Mouse (Mus musculus): ENCODE results near the gene 4930426L09Rik. TPM values are rescaled to one million over a fixed set of nuclear protein-coding genes. Genes with fewer than 3 reads are reported as not detected.

Gene 4930426L09Rik
- polyA plus RNA-seq, 1 experiment from 2014 or later: 0.27 TPM

DNA sequence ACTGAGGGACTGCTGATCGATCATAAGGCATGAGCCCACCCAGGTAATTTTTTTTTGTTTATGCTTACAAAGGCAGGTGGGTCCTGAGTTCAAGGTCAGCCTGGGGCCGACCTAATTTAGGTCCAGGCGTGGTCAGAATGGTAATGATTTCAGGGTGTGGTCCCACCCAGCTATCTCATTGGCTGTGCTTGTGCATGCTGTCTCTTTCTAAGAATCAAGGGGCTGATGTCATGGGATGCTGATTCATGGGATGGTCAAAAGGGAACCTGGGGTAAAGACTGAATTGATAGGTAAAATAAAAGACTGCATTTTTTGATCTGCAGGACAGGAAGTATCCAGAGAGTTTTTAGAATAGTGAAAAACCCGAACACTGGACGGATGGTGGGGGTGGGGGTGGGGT is 31.6 kb upstream of the 4930426L09Rik start:
- WGBS: 86% methylated on average over 5 of the region's 5 CpGs
- H3K36me3 ChIP-seq (ENCODE audit: control insufficient read depth, insufficient read depth): no peaks in the 10 kb centered on the region
- H3K4me3 ChIP-seq (ENCODE audit: low read depth, low read length): no peak overlapping the region
- no peak overlapping the region for H3K4me2 ChIP-seq (replicated peaks; ENCODE audit: low read depth)
- H3K27ac ChIP-seq (ENCODE audit: low read depth, low read length): no peak overlapping the region
- no peaks in the 10 kb centered on the region for H3K4me1 ChIP-seq (replicated peaks; ENCODE audit: control insufficient read depth, insufficient read depth, low read length)
- no peak for ATAC-seq
- TF ChIP-seq CTCF (IDR thresholded peaks at IDR 0.05; ENCODE audit: low read depth): no peak
- no peaks in the 10 kb centered on the region for H3K27me3 ChIP-seq (replicated peaks; ENCODE audit: control insufficient read depth, insufficient read depth, low read length)
- H3K9me3 ChIP-seq (ENCODE audit: control insufficient read depth): no peaks in the 10 kb centered on the region
- H3K9ac ChIP-seq (ENCODE audit: low read depth, low read length): no peak overlapping the region

DNA sequence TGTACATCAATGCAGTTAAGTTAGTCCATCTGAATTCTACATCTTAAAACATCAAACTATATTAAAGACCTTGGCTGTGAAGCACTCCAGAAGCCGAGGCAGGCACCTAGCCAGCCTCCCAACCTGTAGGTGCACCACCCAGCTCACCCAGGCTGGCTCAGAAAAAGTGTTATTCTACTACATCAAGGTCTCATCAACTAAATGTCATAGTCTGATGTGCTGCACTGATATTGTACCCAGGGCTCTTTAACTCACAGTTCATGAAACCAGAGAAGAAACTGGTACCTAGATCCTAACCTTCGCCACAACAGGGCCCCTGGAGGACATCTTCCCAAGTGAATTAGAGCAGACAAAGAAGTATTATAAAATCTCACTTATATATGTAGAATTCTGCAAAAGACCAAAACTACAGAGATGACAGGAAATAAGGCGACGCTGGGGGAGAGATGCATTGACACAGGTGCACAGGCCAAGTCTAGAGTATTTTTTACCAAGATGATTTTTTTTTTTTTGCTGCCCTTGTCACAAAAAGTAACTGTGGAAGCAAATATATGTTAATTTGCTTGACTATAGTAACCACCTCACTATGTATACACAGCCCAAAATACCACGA is 30.6 kb upstream of the 4930426L09Rik start:
- Histone ChIP-seq H3K4me3 (ENCODE audit: low read depth, low read length) (no peak overlapping the region), H3K27me3 (replicated peaks; ENCODE audit: control insufficient read depth, insufficient read depth, low read length) (no peaks in the 10 kb centered on the region), H3K36me3 (ENCODE audit: control insufficient read depth, insufficient read depth) (no peaks in the 10 kb centered on the region), H3K9me3 (ENCODE audit: control insufficient read depth) (no peaks in the 10 kb centered on the region), H3K4me1 (replicated peaks; ENCODE audit: control insufficient read depth, insufficient read depth, low read length) (no peaks in the 10 kb centered on the region), H3K4me2 (replicated peaks; ENCODE audit: low read depth) (no peak overlapping the region), H3K27ac (ENCODE audit: low read depth, low read length) (no peak overlapping the region), H3K9ac (ENCODE audit: low read depth, low read length) (no peak overlapping the region)
- no peak for TF ChIP-seq CTCF (IDR thresholded peaks at IDR 0.05; ENCODE audit: low read depth)
- no peak for ATAC-seq
- WGBS: 86% methylated on average over 5 of the region's 5 CpGs

DNA sequence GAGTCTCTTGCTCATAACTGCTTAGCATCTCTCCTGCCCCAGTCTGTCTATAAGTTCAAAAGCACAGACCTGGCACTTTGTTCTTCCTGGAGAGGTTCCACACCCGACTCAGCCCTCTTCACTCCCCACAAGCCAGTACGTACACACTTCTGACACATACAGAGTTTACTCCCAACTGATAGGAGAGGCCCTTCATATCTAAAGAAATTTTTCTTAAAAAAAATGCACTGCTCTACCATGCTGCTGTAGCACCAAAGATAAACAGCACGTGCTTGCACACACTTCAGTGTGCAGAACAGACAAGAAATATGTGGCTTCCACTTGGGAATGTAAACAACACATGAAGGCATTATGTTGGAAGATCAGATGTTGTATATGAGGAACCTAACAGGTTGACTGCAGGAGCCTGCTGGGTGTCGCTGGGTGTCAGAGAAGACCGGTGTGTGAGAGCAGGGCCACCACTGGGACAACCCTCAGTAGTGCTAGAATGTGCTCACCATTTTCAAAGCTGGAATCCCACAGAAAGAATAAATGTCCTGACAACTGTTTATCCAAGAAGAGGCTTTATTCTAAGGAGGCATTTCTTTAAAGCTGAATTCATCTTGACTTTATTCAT is 29.0 kb upstream of the 4930426L09Rik start:
- H3K27me3 ChIP-seq (replicated peaks; ENCODE audit: control insufficient read depth, insufficient read depth, low read length): no peaks in the 10 kb centered on the region
- H3K36me3 ChIP-seq (ENCODE audit: control insufficient read depth, insufficient read depth): no peaks in the 10 kb centered on the region
- H3K4me2 ChIP-seq (replicated peaks; ENCODE audit: low read depth): no peak overlapping the region
- H3K4me1 ChIP-seq (replicated peaks; ENCODE audit: control insufficient read depth, insufficient read depth, low read length): no peaks in the 10 kb centered on the region
- H3K27ac ChIP-seq (ENCODE audit: low read depth, low read length): no peak overlapping the region
- peaks cover 4% of the 10 kb centered on the region; the same call in 1 of the 2 replicates for H3K9me3 ChIP-seq (ENCODE audit: control insufficient read depth)
- H3K4me3 ChIP-seq (ENCODE audit: low read depth, low read length): no peak overlapping the region
- 43% methylated on average over 5 of the region's 5 CpGs for WGBS
- no peak overlapping the region for H3K9ac ChIP-seq (ENCODE audit: low read depth, low read length)
- TF ChIP-seq CTCF (IDR thresholded peaks at IDR 0.05; ENCODE audit: low read depth): no peak
- no peak for ATAC-seq

DNA sequence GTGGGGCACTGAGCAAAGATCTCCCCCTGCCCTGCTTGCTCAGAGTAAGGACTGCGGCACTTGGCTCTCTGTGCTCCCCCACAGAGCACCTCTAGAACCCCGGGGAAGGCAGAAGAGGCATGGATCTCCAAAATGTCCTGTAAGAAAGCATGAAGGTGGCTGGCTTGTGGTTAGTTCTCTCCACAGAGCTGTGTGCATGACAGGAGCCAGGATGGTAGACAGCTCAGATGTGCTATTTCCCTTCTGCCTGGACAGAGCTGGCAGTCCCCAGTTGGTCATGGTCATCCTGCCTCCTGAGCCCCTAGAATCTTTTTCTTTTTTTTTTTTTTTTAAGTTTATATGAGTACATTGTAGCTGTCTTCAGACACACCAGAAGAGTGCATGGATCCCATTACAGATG is 27.7 kb upstream of the 4930426L09Rik start:
- 70% methylated on average over 2 of the region's 2 CpGs for WGBS
- H3K4me2 ChIP-seq (replicated peaks; ENCODE audit: low read depth): no peak overlapping the region

DNA sequence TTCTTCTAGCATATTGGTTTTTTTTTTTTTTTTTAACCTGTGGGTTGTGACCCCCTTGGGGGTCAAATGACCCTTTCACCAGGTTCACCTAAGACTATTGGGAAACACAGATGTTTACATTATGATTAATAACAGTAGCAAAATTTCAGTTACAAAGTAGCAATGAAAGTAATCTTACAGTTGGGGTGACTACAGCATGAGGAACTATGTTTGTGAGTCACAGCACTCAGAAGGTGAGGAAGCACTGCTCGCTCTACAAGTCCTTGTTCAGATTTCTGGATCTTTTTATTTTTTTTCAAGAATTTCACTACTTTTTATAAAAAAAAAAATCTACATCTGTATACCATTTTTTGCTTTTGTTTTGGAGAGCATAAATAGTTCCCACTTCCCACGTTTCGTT is 26.6 kb upstream of the 4930426L09Rik start:
- Histone ChIP-seq H3K36me3 (ENCODE audit: control insufficient read depth, insufficient read depth) (no peaks in the 10 kb centered on the region), H3K27ac (ENCODE audit: low read depth, low read length) (no peak overlapping the region), H3K9me3 (ENCODE audit: control insufficient read depth) (peaks cover 4% of the 10 kb centered on the region; the same call in 1 of the 2 replicates), H3K9ac (ENCODE audit: low read depth, low read length) (no peak overlapping the region), H3K4me2 (replicated peaks; ENCODE audit: low read depth) (no peak overlapping the region), H3K27me3 (replicated peaks; ENCODE audit: control insufficient read depth, insufficient read depth, low read length) (no peaks in the 10 kb centered on the region), H3K4me1 (replicated peaks; ENCODE audit: control insufficient read depth, insufficient read depth, low read length) (no peaks in the 10 kb centered on the region), H3K4me3 (ENCODE audit: low read depth, low read length) (no peak overlapping the region)
- no peak for ATAC-seq
- WGBS: 73% methylated on average over 3 of the region's 3 CpGs
- no peak for TF ChIP-seq CTCF (IDR thresholded peaks at IDR 0.05; ENCODE audit: low read depth)

More for the DNA sequence above, 27.7 kb upstream of the 4930426L09Rik start:
- Histone ChIP-seq H3K27me3 (replicated peaks; ENCODE audit: control insufficient read depth, insufficient read depth, low read length) (no peaks in the 10 kb centered on the region), H3K4me3 (ENCODE audit: low read depth, low read length) (no peak overlapping the region), H3K4me1 (replicated peaks; ENCODE audit: control insufficient read depth, insufficient read depth, low read length) (no peaks in the 10 kb centered on the region), H3K36me3 (ENCODE audit: control insufficient read depth, insufficient read depth) (no peaks in the 10 kb centered on the region), H3K9me3 (ENCODE audit: control insufficient read depth) (peaks cover 4% of the 10 kb centered on the region; the same call in 1 of the 2 replicates), H3K9ac (ENCODE audit: low read depth, low read length) (no peak overlapping the region), H3K27ac (ENCODE audit: low read depth, low read length) (no peak overlapping the region)
- no peak for ATAC-seq
- TF ChIP-seq CTCF (IDR thresholded peaks at IDR 0.05; ENCODE audit: low read depth): no peak

DNA sequence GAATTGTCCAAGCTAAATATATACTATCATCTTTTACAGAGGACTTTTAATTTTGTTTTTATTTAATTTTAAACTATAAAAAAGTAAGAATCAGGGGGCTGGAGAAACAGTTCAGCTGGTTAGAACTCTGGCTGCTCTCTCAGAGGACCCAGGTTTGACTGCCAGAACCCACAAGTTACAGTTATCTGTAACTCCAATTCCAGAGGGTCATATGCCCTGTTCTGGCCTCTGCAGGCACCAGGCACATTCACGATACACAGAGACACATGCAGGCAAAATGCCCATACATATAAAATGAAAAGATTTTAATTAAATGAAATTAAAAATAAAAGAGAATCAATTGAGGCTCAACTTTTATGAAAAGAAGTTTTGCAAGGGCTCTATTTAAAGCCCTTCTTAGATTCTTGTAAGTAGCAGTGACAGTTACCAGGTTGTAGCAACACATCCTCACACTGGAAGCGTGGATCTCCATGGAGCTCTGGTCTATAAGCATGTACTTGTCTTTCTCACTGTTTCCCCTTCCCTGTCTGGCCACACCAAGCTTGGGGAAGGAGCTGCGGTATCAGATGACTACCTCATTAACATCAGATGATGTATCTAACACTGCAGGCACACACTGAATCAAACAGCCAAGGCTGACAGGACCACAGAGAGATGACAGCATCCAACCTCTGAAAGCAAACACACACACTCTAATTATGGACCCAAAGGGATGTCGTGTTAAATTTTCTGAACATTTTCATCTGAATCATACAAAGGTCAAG is 23.1 kb upstream of the 4930426L09Rik start:
- Histone ChIP-seq H3K4me1 (replicated peaks; ENCODE audit: control insufficient read depth, insufficient read depth, low read length) (no peaks in the 10 kb centered on the region), H3K9ac (ENCODE audit: low read depth, low read length) (no peak overlapping the region), H3K27ac (ENCODE audit: low read depth, low read length) (no peak overlapping the region), H3K9me3 (ENCODE audit: control insufficient read depth) (peaks cover 4% of the 10 kb centered on the region; the same call in 1 of the 2 replicates), H3K27me3 (replicated peaks; ENCODE audit: control insufficient read depth, insufficient read depth, low read length) (no peaks in the 10 kb centered on the region), H3K36me3 (ENCODE audit: control insufficient read depth, insufficient read depth) (no peaks in the 10 kb centered on the region), H3K4me2 (replicated peaks; ENCODE audit: low read depth) (no peak overlapping the region), H3K4me3 (ENCODE audit: low read depth, low read length) (no peak overlapping the region)
- ATAC-seq: no peak
- WGBS: 68% methylated on average over 4 of the region's 4 CpGs
- TF ChIP-seq CTCF (IDR thresholded peaks at IDR 0.05; ENCODE audit: low read depth): no peak

Data from intestine, postnatal 0 days (tissue).